Comparison of ENCODE assay signal across 19 mouse cellular contexts in genomic region chr1:185367383-185367782, GRCm38 (mm10).
"Had no signal": no experiment of that assay in that cellular context is flagged by ENCODE, and none has a peak within 500 bp of the region (broad histone marks: within the 10 kb centered on the region; RNA-seq: fewer than 3 reads in every experiment).

No protein-coding gene starts in this region.

- ATAC-seq: liver, postnatal 0 days; lung, postnatal 0 days; midbrain, embryonic 15.5 days had no signal

- H3K9ac ChIP-seq: kidney, embryonic 15.5 days; limb, embryonic 12.5 days; limb, embryonic 15.5 days; liver, embryonic 14.5 days; liver, postnatal 0 days; lung, embryonic 14.5 days; midbrain, embryonic 12.5 days; midbrain, embryonic 15.5 days; neural tube, embryonic 13.5 days had no signal

- H3K9me3 ChIP-seq: kidney, embryonic 15.5 days; limb, embryonic 12.5 days; limb, embryonic 15.5 days; midbrain, embryonic 12.5 days; midbrain, embryonic 15.5 days; neural tube, embryonic 13.5 days had no signal

- H3K4me3 ChIP-seq: kidney, embryonic 15.5 days; limb, embryonic 12.5 days; limb, embryonic 15.5 days; midbrain, embryonic 12.5 days; midbrain, embryonic 15.5 days; neural tube, embryonic 13.5 days had no signal

- DNase-seq: kidney, postnatal 10 days; kidney, postnatal 36 days; left cerebral cortex, postnatal 4 days; liver, postnatal 0 days; lung, embryonic 14.5 days; retina, postnatal 1 day; right cerebral cortex, postnatal 25 days; thymus, adult 18-20 months; thymus, postnatal 36 days had no signal

- H3K27ac ChIP-seq: kidney, embryonic 15.5 days; limb, embryonic 12.5 days; limb, embryonic 15.5 days; liver, embryonic 14.5 days; macrophage; midbrain, embryonic 12.5 days; midbrain, embryonic 15.5 days; neural tube, embryonic 13.5 days had no signal

- H3K27me3 ChIP-seq: kidney, embryonic 15.5 days; limb, embryonic 12.5 days; limb, embryonic 15.5 days; midbrain, embryonic 12.5 days; midbrain, embryonic 15.5 days; neural tube, embryonic 13.5 days had no signal

- H3K4me2 ChIP-seq: kidney, embryonic 15.5 days; limb, embryonic 12.5 days; limb, embryonic 15.5 days; liver, embryonic 11.5 days; lung, embryonic 14.5 days; midbrain, embryonic 12.5 days; midbrain, embryonic 15.5 days; neural tube, embryonic 13.5 days had no signal
